Comparison of ENCODE assay signal across 9 mouse cellular contexts in genomic region chr10:84388357-84389141, GRCm38 (mm10). TPM values are rescaled to one million over a fixed set of nuclear protein-coding genes. Genes with fewer than 3 reads are reported as not detected.
DNase-seq lines count a peak whose midpoint lies in the region; ATAC-seq and TF ChIP-seq lines count a peak whose summit lies in the region.
"Had no signal": no experiment of that assay in that cellular context is flagged by ENCODE, and none has a peak within 500 bp of the region (broad histone marks: within the 10 kb centered on the region; RNA-seq: fewer than 3 reads in every experiment).

No protein-coding gene starts in this region.

- H3K4me2 ChIP-seq in forebrain, embryonic 15.5 days (replicated peaks), result no peak overlapping the region
- no peak overlapping the region for H3K4me2 ChIP-seq in hindbrain, embryonic 11.5 days (replicated peaks; ENCODE audit: low read depth, low read length)
- no peak overlapping the region for H3K4me2 ChIP-seq in liver, embryonic 12.5 days

- DNase-seq in left cerebral cortex, adult 2 months (ENCODE audit: extremely low spot score in 1 of 2, low spot score in 2 of 2), result peak in 1 of 2 experiments; percentile 50
- no peak for DNase-seq in left cerebral cortex, adult 11 months (ENCODE audit: low spot score)
- DNase-seq in hindbrain, embryonic 11.5 days (ENCODE audit: low spot score), result no peak
- peak; percentile 43 for DNase-seq in neural tube, embryonic 10.5 days (ENCODE audit: extremely low spot score, low spot score)
- DNase-seq in urinary bladder, postnatal 10 days (ENCODE audit: low spot score), result no peak
- DNase-seq in spleen, postnatal 4 days (ENCODE audit: low spot score in 2 of 2), result no peak

- no peak; the same call in 1 of the 2 replicates for TF ChIP-seq CTCF in left cerebral cortex, adult 2 months (IDR thresholded peaks at IDR 0.05)

- ATAC-seq in forebrain, embryonic 15.5 days (replicated peaks), result peak; percentile 37; the same call in 1 of the 2 replicates
- no peak for ATAC-seq in hindbrain, embryonic 11.5 days (ENCODE audit: low FRiP score)
- no peak for ATAC-seq in liver, embryonic 12.5 days

- intact Hi-C loops in left cerebral cortex, adult 2 months (cut with DNase I), result no loop called here

- peaks cover 69% of the 10 kb centered on the region for H3K4me1 ChIP-seq in forebrain, embryonic 15.5 days
- H3K4me1 ChIP-seq in hindbrain, embryonic 11.5 days (replicated peaks; ENCODE audit: control insufficient read depth, insufficient read depth, low read length), result peaks cover 20% of the 10 kb centered on the region
- peaks cover 18% of the 10 kb centered on the region for H3K4me1 ChIP-seq in liver, embryonic 12.5 days

- H3K9me3 ChIP-seq in forebrain, embryonic 15.5 days, result no peaks in the 10 kb centered on the region
- H3K9me3 ChIP-seq in hindbrain, embryonic 11.5 days (ENCODE audit: control insufficient read depth, low read length), result no peaks in the 10 kb centered on the region
- no peaks in the 10 kb centered on the region for H3K9me3 ChIP-seq in liver, embryonic 12.5 days (replicated peaks)

- H3K36me3 ChIP-seq in forebrain, embryonic 15.5 days, result 0 out of 2 replicates have a peak, but pooled peaks cover 4% of the 10 kb centered on the region
- H3K36me3 ChIP-seq in hindbrain, embryonic 11.5 days (ENCODE audit: control insufficient read depth, insufficient read depth, low read length), result no peaks in the 10 kb centered on the region
- H3K36me3 ChIP-seq in liver, embryonic 12.5 days, result no peaks in the 10 kb centered on the region
- H3K36me3 ChIP-seq: G1E had no signal

- H3K9ac ChIP-seq in forebrain, embryonic 15.5 days (replicated peaks), result no peak overlapping the region
- no peak overlapping the region for H3K9ac ChIP-seq in hindbrain, embryonic 11.5 days (ENCODE audit: low read depth, low read length)
- H3K9ac ChIP-seq in liver, embryonic 12.5 days, result no peak overlapping the region

- H3K4me3 ChIP-seq in left cerebral cortex, adult 2 months, result no peak overlapping the region
- H3K4me3 ChIP-seq in forebrain, embryonic 15.5 days, result no peak overlapping the region
- H3K4me3 ChIP-seq in hindbrain, embryonic 11.5 days (ENCODE audit: low read depth, low read length), result no peak overlapping the region
- H3K4me3 ChIP-seq in liver, embryonic 12.5 days, result no peak overlapping the region

- peak overlapping the region; percentile 91 for H3K27ac ChIP-seq in left cerebral cortex, adult 2 months
- peak overlapping the region; percentile 84 for H3K27ac ChIP-seq in forebrain, embryonic 15.5 days (replicated peaks)
- H3K27ac ChIP-seq in hindbrain, embryonic 11.5 days (ENCODE audit: low read depth, low read length), result peak overlapping the region; percentile 37
- H3K27ac ChIP-seq in liver, embryonic 12.5 days, result peak overlapping the region; percentile 45; the same call in 1 of the 2 replicates

- 49% methylated on average over 22 of the region's 22 CpGs for WGBS in forebrain, embryonic 15.5 days
- WGBS in hindbrain, embryonic 11.5 days, result 39% methylated on average over 22 of the region's 22 CpGs
- 21% methylated on average over 22 of the region's 22 CpGs for WGBS in liver, embryonic 12.5 days (ENCODE audit: insufficient replicate concordance)

- H3K27me3 ChIP-seq in forebrain, embryonic 15.5 days, result no peaks in the 10 kb centered on the region
- no peaks in the 10 kb centered on the region for H3K27me3 ChIP-seq in hindbrain, embryonic 11.5 days (ENCODE audit: control insufficient read depth, insufficient read depth, low read length)
- peaks cover 9% of the 10 kb centered on the region; the same call in 1 of the 2 replicates for H3K27me3 ChIP-seq in liver, embryonic 12.5 days (replicated peaks)

RNA-seq across cellular contexts. Expression of gene Nuak1, which starts 51.8 kb away (rescaled TPM):
- 10 to 100 TPM; 72.9 to 87.5 TPM for total RNA-seq in left cerebral cortex, adult 2 months (2021)
- polyA plus RNA-seq in forebrain, embryonic 15.5 days (2015; fragmentation: Nextera tagmentation; extraction: Ambion mirVana), result 11.6 and 12.6 TPM in 2 replicates
- polyA plus RNA-seq in hindbrain, embryonic 11.5 days (2014; fragmentation: Nextera tagmentation; extraction: Ambion mirVana), result 5.1 and 5.7 TPM in 2 replicates
- polyA plus RNA-seq in liver, embryonic 12.5 days (2016; fragmentation: Nextera tagmentation; extraction: Ambion mirVana), result 0.25 and 0.31 TPM in 2 replicates
- polyA plus RNA-seq: G1E had no signal

Comparison
In these comparisons a context has a peak if more than half of its experiments do, and no peak if none do; other contexts are left out.
1. H3K27ac ChIP-seq: peak in every context shown above with its lines; median percentile 91 in left cerebral cortex, adult 2 months; 84 in forebrain, embryonic 15.5 days; 45 in liver, embryonic 12.5 days; 37 in hindbrain, embryonic 11.5 days.